Mouse (Mus musculus) hindbrain, embryonic 11.5 days (tissue): ENCODE measurements at regions not wholly inside any gene's neighbourhood (a gene's known extent, or its start where the extent isn't known, plus 50 kb on each side); places are given as distances from the start of the nearest gene placed in this dataset.

Source experiments
- ATAC-seq: fragments of 200-750 bp; cut with Nextera tagmentation; 2 replicates; pipeline ENCODE4 v1.8.0; 2017; ENCODE audit warnings: mild to moderate bottlenecking, moderate TSS enrichment, moderate library complexity; ENCODE audit not compliant: low FRiP score
- DNase-seq: peaks from one replicate; pipeline ENCODE4 v3.0.0-alpha.2; 2015; ENCODE audit warnings: low spot score
- H3K27ac ChIP-seq: fragments of 300-500 bp; sonication (generic); 2 replicates; pipeline ENCODE4 v1.5.1; 2014; ENCODE audit warnings: mild to moderate bottlenecking, low read depth, low read length
- H3K27me3 ChIP-seq: fragments of 300-500 bp; sonication (generic); 2 replicates; pipeline ENCODE4 v1.6.1; 2014; ENCODE audit warnings: mild to moderate bottlenecking, low read length, moderate library complexity, mixed read lengths; ENCODE audit not compliant: control insufficient read depth, insufficient read depth
- H3K36me3 ChIP-seq: fragments of 300-500 bp; sonication (generic); 2 replicates; pipeline ENCODE4 v1.6.1; 2014; ENCODE audit warnings: mild to moderate bottlenecking, low read length, moderate library complexity, mixed read lengths; ENCODE audit not compliant: control insufficient read depth, insufficient read depth
- H3K4me1 ChIP-seq: fragments of 300-500 bp; sonication (generic); replicated peaks from 2 replicates; pipeline ENCODE4 v1.6.1; 2014; ENCODE audit warnings: low read length, mixed read lengths; ENCODE audit not compliant: control insufficient read depth, insufficient read depth
- H3K4me2 ChIP-seq: fragments of 300-500 bp; sonication (generic); replicated peaks from 2 replicates; pipeline ENCODE4 v1.6.1; 2014; ENCODE audit warnings: mild to moderate bottlenecking, low read depth, low read length
- H3K4me3 ChIP-seq: fragments of 300-500 bp; sonication (generic); 2 replicates; pipeline ENCODE4 v1.5.1; 2014; ENCODE audit warnings: low read depth, low read length
- H3K9ac ChIP-seq: fragments of 300-500 bp; sonication (generic); 2 replicates; pipeline ENCODE4 v1.6.1; 2014; ENCODE audit warnings: low read depth, low read length
- H3K9me3 ChIP-seq: fragments of 300-500 bp; sonication (generic); 2 replicates; pipeline ENCODE4 v1.6.1; 2016; ENCODE audit warnings: low read length; ENCODE audit not compliant: control insufficient read depth
- WGBS: fragments of 180-500 bp; shearing (Covaris S2); extraction: QIAGEN DNeasy Blood & Tissue Kit; methylation state at CpG from one replicate; pipeline ENCODE4 v1.1.7; 2014; 5-methylcytosine and 5-hydroxymethylcytosine counted together

- H3K4me2 ChIP-seq, result no peak overlapping the region
- WGBS, result 89% methylated on average over 8 of the region's 8 CpGs
- DNase-seq, result no peak
Measured at GRCm38 (mm10) chr6:135451165-135451797, 88.9 kb downstream of the Emp1 start.

GRCm38 (mm10) chr6:135453041-135453440 lies 90.7 kb downstream of the Emp1 start:
- Histone ChIP-seq H3K4me1 (no peaks in the 10 kb centered on the region), H3K4me3 (no peak overlapping the region), H3K4me2 (no peak overlapping the region), H3K9me3 (no peaks in the 10 kb centered on the region), H3K36me3 (no peaks in the 10 kb centered on the region), H3K27me3 (no peaks in the 10 kb centered on the region), H3K27ac (no peak overlapping the region), H3K9ac (no peak overlapping the region)
- ATAC-seq (no peak), DNase-seq (no peak)
- 95% methylated on average over 3 of the region's 3 CpGs for WGBS

More at GRCm38 (mm10) chr6:135451165-135451797, 88.9 kb downstream of the Emp1 start:
- Histone ChIP-seq H3K27me3 (no peaks in the 10 kb centered on the region), H3K4me1 (no peaks in the 10 kb centered on the region), H3K9me3 (no peaks in the 10 kb centered on the region), H3K36me3 (no peaks in the 10 kb centered on the region), H3K9ac (no peak overlapping the region), H3K27ac (no peak overlapping the region), H3K4me3 (no peak overlapping the region)
- no peak for ATAC-seq

GRCm38 (mm10) chr6:135472495-135472894 lies 110.2 kb downstream of the Emp1 start:
- Histone ChIP-seq H3K36me3 (no peaks in the 10 kb centered on the region), H3K27ac (no peak overlapping the region), H3K9me3 (no peaks in the 10 kb centered on the region), H3K9ac (no peak overlapping the region), H3K4me2 (no peak overlapping the region), H3K4me3 (no peak overlapping the region), H3K4me1 (no peaks in the 10 kb centered on the region), H3K27me3 (no peaks in the 10 kb centered on the region)
- no peak for DNase-seq
- no peak for ATAC-seq
- 44% methylated on average over 6 of the region's 6 CpGs for WGBS

GRCm38 (mm10) chr6:135473146-135473545 lies 110.8 kb downstream of the Emp1 start:
- Histone ChIP-seq H3K4me3 (no peak overlapping the region), H3K9me3 (no peaks in the 10 kb centered on the region), H3K27ac (no peak overlapping the region), H3K9ac (no peak overlapping the region), H3K27me3 (no peaks in the 10 kb centered on the region), H3K36me3 (no peaks in the 10 kb centered on the region), H3K4me1 (no peaks in the 10 kb centered on the region), H3K4me2 (no peak overlapping the region)
- DNase-seq (no peak), ATAC-seq (no peak)
- 88% methylated on average over 4 of the region's 4 CpGs for WGBS

GRCm38 (mm10) chr6:135488795-135489194 lies 126.5 kb downstream of the Emp1 start:
- H3K9ac ChIP-seq, result no peak overlapping the region
- no peaks in the 10 kb centered on the region for H3K27me3 ChIP-seq
- no peak for DNase-seq
- 67% methylated on average over 2 of the region's 2 CpGs for WGBS
- ATAC-seq, result no peak
- H3K4me3 ChIP-seq, result no peak overlapping the region
- H3K36me3 ChIP-seq, result no peaks in the 10 kb centered on the region
- no peaks in the 10 kb centered on the region for H3K9me3 ChIP-seq
- no peaks in the 10 kb centered on the region for H3K4me1 ChIP-seq
- no peak overlapping the region for H3K27ac ChIP-seq
- no peak overlapping the region for H3K4me2 ChIP-seq

GRCm38 (mm10) chr6:135493983-135494382 lies 131.6 kb downstream of the Emp1 start:
- Histone ChIP-seq H3K9me3 (no peaks in the 10 kb centered on the region), H3K27me3 (no peaks in the 10 kb centered on the region), H3K9ac (no peak overlapping the region), H3K4me3 (no peak overlapping the region), H3K27ac (no peak overlapping the region), H3K4me1 (no peaks in the 10 kb centered on the region), H3K36me3 (no peaks in the 10 kb centered on the region), H3K4me2 (no peak overlapping the region)
- WGBS, result 100% methylated on average over 1 of the region's 1 CpGs
- DNase-seq (no peak), ATAC-seq (no peak)

GRCm38 (mm10) chr6:135495841-135496240 lies 133.5 kb downstream of the Emp1 start:
- DNase-seq, result no peak
- Histone ChIP-seq H3K4me2 (no peak overlapping the region), H3K4me3 (no peak overlapping the region), H3K27me3 (no peaks in the 10 kb centered on the region), H3K9ac (no peak overlapping the region), H3K27ac (no peak overlapping the region), H3K9me3 (no peaks in the 10 kb centered on the region), H3K4me1 (no peaks in the 10 kb centered on the region), H3K36me3 (no peaks in the 10 kb centered on the region)
- WGBS, result 88% methylated on average over 2 of the region's 2 CpGs
- ATAC-seq, result no peak

GRCm38 (mm10) chr6:135498592-135498991 lies 136.2 kb downstream of the Emp1 start:
- Histone ChIP-seq H3K36me3 (no peaks in the 10 kb centered on the region), H3K4me1 (no peaks in the 10 kb centered on the region), H3K4me2 (no peak overlapping the region), H3K27ac (no peak overlapping the region), H3K9ac (no peak overlapping the region), H3K9me3 (no peaks in the 10 kb centered on the region), H3K27me3 (no peaks in the 10 kb centered on the region), H3K4me3 (no peak overlapping the region)
- DNase-seq (peak; percentile 2), ATAC-seq (no peak)
- WGBS, result 92% methylated on average over 6 of the region's 6 CpGs

- WGBS, result 89% methylated on average over 3 of the region's 3 CpGs
- no peaks in the 10 kb centered on the region for H3K27me3 ChIP-seq
- H3K4me1 ChIP-seq, result no peaks in the 10 kb centered on the region
- no peak overlapping the region for H3K4me3 ChIP-seq
- ATAC-seq (no peak), DNase-seq (no peak)
- no peaks in the 10 kb centered on the region for H3K36me3 ChIP-seq
- no peak overlapping the region for H3K4me2 ChIP-seq
- H3K9me3 ChIP-seq, result no peaks in the 10 kb centered on the region
- no peak overlapping the region for H3K9ac ChIP-seq
- no peak overlapping the region for H3K27ac ChIP-seq
Measured at GRCm38 (mm10) chr6:135500381-135500780, 138.0 kb downstream of the Emp1 start.
